Mouse (Mus musculus) olfactory bulb, adult 2 months (tissue): Measurements from ENCODE around the gene Frmd6.

Source experiments
- CTCF ChIP-seq: fragments of 200-500 bp; IDR thresholded peaks from 2 replicates; pipeline ENCODE4 v1.5.1; 2012; ENCODE audit warnings: low read depth, mild to moderate bottlenecking, low read length, moderate library complexity; ENCODE audit not compliant: insufficient read depth
- POLR2A ChIP-seq: fragments of 200-500 bp; IDR thresholded peaks from 2 replicates; pipeline ENCODE4 v1.6.1; 2012; ENCODE audit warnings: mild to moderate bottlenecking, low read depth, low read length, moderate library complexity; ENCODE audit not compliant: insufficient read depth

DNA sequence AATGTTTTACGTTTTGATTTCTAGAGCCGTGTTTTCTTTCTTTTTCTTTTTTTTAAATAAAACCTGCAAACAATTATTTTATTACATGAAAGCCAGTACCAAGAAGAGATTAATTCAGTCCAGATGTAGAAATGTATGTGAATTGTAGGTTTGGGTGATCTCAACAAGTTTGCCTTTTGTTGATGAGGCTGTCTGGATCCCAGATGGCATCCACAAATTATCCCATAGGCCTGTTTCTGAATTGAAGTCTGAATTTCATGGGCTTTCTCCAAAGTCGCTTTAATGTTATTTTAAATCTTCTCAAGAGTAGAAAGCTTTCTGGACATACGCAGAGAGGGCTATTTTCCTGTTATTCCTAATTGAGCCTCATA lies 2.6 kb downstream of the Frmd6 start:
- TF ChIP-seq CTCF (no peak), POLR2A (no peak)
